Mouse (Mus musculus): ENCODE measurements at regions not wholly inside any gene's neighbourhood (a gene's known extent, or its start where the extent isn't known, plus 50 kb on each side); places are given as distances from the start of the nearest gene placed in this dataset.

GRCm38 (mm10) chr5:121078531-121078930, 68.6 kb upstream of the Rph3a start:
- peak; percentile 51 for DNase-seq (ENCODE audit: low read depth, low spot score)

- no peak for DNase-seq (ENCODE audit: low read depth, low spot score)
Observed at GRCm38 (mm10) chr5:121076741-121077140, 66.8 kb upstream of the Rph3a start.

GRCm38 (mm10) chr5:121068821-121069220, 58.9 kb upstream of the Rph3a start:
- no peak for DNase-seq (ENCODE audit: low read depth, low spot score)

GRCm38 (mm10) chr5:121064721-121065120, 54.8 kb upstream of the Rph3a start:
- DNase-seq (ENCODE audit: low read depth, low spot score): no peak

GRCm38 (mm10) chr5:121062930-121063584, 53.2 kb upstream of the Rph3a start:
- no peak for DNase-seq (ENCODE audit: low read depth, low spot score)

- DNase-seq (ENCODE audit: low read depth, low spot score): no peak
Observed at GRCm38 (mm10) chr5:121061688-121062087, 51.8 kb upstream of the Rph3a start.
